In the genomic region with DNA sequence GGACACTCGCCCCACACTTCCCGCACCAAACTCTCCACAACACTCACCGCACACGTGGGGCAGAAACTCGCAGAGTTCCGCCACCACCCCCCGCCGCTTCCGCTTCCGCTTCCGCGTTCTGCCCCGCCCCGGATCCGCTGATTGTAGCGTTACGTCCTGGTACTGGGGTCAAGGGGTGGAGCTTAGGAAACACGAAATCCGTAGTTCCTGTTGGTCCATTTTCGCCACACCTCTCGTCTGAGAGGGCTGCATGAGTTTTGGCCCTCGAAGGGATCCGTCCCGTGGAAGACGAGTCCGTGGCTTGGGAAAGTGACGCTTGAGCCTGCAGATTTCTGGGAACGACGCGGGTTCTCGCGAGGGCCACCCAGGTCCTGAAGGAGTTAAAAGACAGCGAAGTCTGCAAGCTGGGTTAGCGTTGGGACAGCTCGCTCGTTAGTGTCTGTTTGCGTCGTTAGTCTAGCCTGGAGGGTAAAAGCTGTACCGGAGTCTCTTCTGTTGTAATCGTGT, we compare ENCODE assay signal across 8 mouse cellular contexts. TPM values are rescaled to one million over a fixed set of nuclear protein-coding genes. Genes with fewer than 3 reads are reported as not detected.
DNase-seq lines count a peak whose midpoint lies in the region; ATAC-seq and TF ChIP-seq lines count a peak whose summit lies in the region.

A gene (minus strand): TSS at position 81 of the 507 bp plus-strand sequence.

- H3K27me3 ChIP-seq in C2C12 (ENCODE audit: control insufficient read depth, insufficient read depth, insufficient read length), result no peaks in the 10 kb centered on the region
- no peaks in the 10 kb centered on the region for H3K27me3 ChIP-seq in erythroblast, embryonic 14.5 days (ENCODE audit: control insufficient read depth)
- no peaks in the 10 kb centered on the region for H3K27me3 ChIP-seq in heart, embryonic 11.5 days (ENCODE audit: control insufficient read depth, insufficient read depth, low read length)
- no peaks in the 10 kb centered on the region for H3K27me3 ChIP-seq in kidney, embryonic 16.5 days (ENCODE audit: insufficient read depth, low read length)
- no peaks in the 10 kb centered on the region for H3K27me3 ChIP-seq in liver, adult 2 months (ENCODE audit: control insufficient read depth, insufficient read depth, low read length)
- H3K27me3 ChIP-seq in myocyte (ENCODE audit: control insufficient read depth, insufficient read depth, insufficient read length), result no peaks in the 10 kb centered on the region
- no peaks in the 10 kb centered on the region for H3K27me3 ChIP-seq in splenic B cell, adult 2 months (ENCODE audit: control insufficient read depth, insufficient read depth, low read length, poor library complexity, severe bottlenecking)

- no peak for TF ChIP-seq CTCF in C2C12 (IDR thresholded peaks at IDR 0.05; ENCODE audit: control insufficient read depth, insufficient read depth, insufficient read length)
- TF ChIP-seq CTCF in brain, embryonic 14.5 days (IDR thresholded peaks at IDR 0.05; ENCODE audit: borderline replicate concordance, extremely low read depth, insufficient read depth, insufficient read length), result no peak
- no peak for TF ChIP-seq CTCF in liver, adult 2 months (IDR thresholded peaks at IDR 0.05; ENCODE audit: low read depth, low read length)

- TF ChIP-seq POLR2A in brain, embryonic 14.5 days (IDR thresholded peaks at IDR 0.05; ENCODE audit: borderline replicate concordance, extremely low read depth, insufficient read depth, insufficient read length, poor library complexity, severe bottlenecking), result peak; percentile 76; the same call in 1 of the 2 replicates
- TF ChIP-seq POLR2A in liver, adult 2 months (IDR thresholded peaks at IDR 0.05; ENCODE audit: extremely low read depth, insufficient read depth, low read length), result peak; percentile 90; the same call in 1 of the 2 replicates
- peak; percentile 90 for TF ChIP-seq POLR2A in myocyte (IDR thresholded peaks at IDR 0.05; ENCODE audit: insufficient read length, low read depth)

- H3K4me3 ChIP-seq in C2C12 (ENCODE audit: insufficient read depth, poor library complexity, severe bottlenecking), result peak within 1 kb of the TSS; percentile 87
- H3K4me3 ChIP-seq in erythroblast, embryonic 14.5 days (replicated peaks), result peak within 1 kb of the TSS; percentile 94
- peak within 1 kb of the TSS; percentile 95 for H3K4me3 ChIP-seq in heart, embryonic 11.5 days (ENCODE audit: low read depth, low read length)
- H3K4me3 ChIP-seq in kidney, embryonic 16.5 days (ENCODE audit: low read length), result peak within 1 kb of the TSS; percentile 68
- peak within 1 kb of the TSS; percentile 69 for H3K4me3 ChIP-seq in liver, adult 2 months (ENCODE audit: insufficient read depth, low read depth, low read length)
- H3K4me3 ChIP-seq in myocyte, result peak within 1 kb of the TSS; percentile 88

- peaks cover 44% of the 10 kb centered on the region for H3K79me2 ChIP-seq in C2C12 (ENCODE audit: control insufficient read depth, insufficient read depth)
- H3K79me2 ChIP-seq in liver, adult 2 months (ENCODE audit: control insufficient read depth, insufficient read depth, low read length), result no peaks in the 10 kb centered on the region; the same call in 1 of the 2 replicates
- peaks cover 24% of the 10 kb centered on the region for H3K79me2 ChIP-seq in myocyte (ENCODE audit: control insufficient read depth, insufficient read depth)

- peaks cover 31% of the 10 kb centered on the region for H3K4me1 ChIP-seq in erythroblast, embryonic 14.5 days (ENCODE audit: control insufficient read depth)
- H3K4me1 ChIP-seq in heart, embryonic 11.5 days (ENCODE audit: control insufficient read depth, insufficient read depth, low read length), result peaks cover 10% of the 10 kb centered on the region
- peaks cover 21% of the 10 kb centered on the region for H3K4me1 ChIP-seq in kidney, embryonic 16.5 days (ENCODE audit: insufficient read depth, low read length)
- H3K4me1 ChIP-seq in liver, adult 2 months (ENCODE audit: control insufficient read depth, insufficient read depth, low read length), result peaks cover 6% of the 10 kb centered on the region

- peak; percentile 96 for ATAC-seq in heart, embryonic 11.5 days (replicated peaks; ENCODE audit: insufficient number of reproducible peaks, low FRiP score, low TSS enrichment)
- peak; percentile 98 for ATAC-seq in kidney, embryonic 16.5 days (ENCODE audit: low FRiP score, low TSS enrichment)

- H3K27ac ChIP-seq in heart, embryonic 11.5 days (ENCODE audit: low read depth, low read length), result peak within 1 kb of the TSS; percentile 91
- H3K27ac ChIP-seq in kidney, embryonic 16.5 days (ENCODE audit: low read length), result peak within 1 kb of the TSS; percentile 91
- peak within 1 kb of the TSS; percentile 57 for H3K27ac ChIP-seq in liver, adult 2 months (replicated peaks; ENCODE audit: insufficient read depth, low read depth, low read length)

- H3K9me3 ChIP-seq in erythroblast, embryonic 14.5 days (ENCODE audit: control insufficient read depth, low read length), result no peaks in the 10 kb centered on the region
- no peaks in the 10 kb centered on the region for H3K9me3 ChIP-seq in heart, embryonic 11.5 days (replicated peaks; ENCODE audit: control insufficient read depth, low read length)
- H3K9me3 ChIP-seq in kidney, embryonic 16.5 days (ENCODE audit: low read length), result no peaks in the 10 kb centered on the region

- H3K4me2 ChIP-seq in heart, embryonic 11.5 days, result peak within 1 kb of the TSS; percentile 93
- H3K4me2 ChIP-seq in kidney, embryonic 16.5 days (replicated peaks; ENCODE audit: low read depth, low read length), result peak within 1 kb of the TSS; percentile 81
- H3K4me2 ChIP-seq in myocyte (ENCODE audit: low read depth), result peak within 1 kb of the TSS; percentile 94

- H3K9ac ChIP-seq in heart, embryonic 11.5 days (ENCODE audit: low read depth, low read length), result peak within 1 kb of the TSS; percentile 91
- peak within 1 kb of the TSS; percentile 82 for H3K9ac ChIP-seq in kidney, embryonic 16.5 days (replicated peaks; ENCODE audit: low read length)
- peak within 1 kb of the TSS; percentile 72 for H3K9ac ChIP-seq in liver, adult 2 months (ENCODE audit: low read depth, low read length)

- peaks cover 27% of the 10 kb centered on the region for H3K79me3 ChIP-seq in C2C12 (ENCODE audit: low read depth)

- H3K36me3 ChIP-seq in C2C12 (ENCODE audit: control insufficient read depth, insufficient read depth), result peaks cover 25% of the 10 kb centered on the region
- peaks cover 14% of the 10 kb centered on the region for H3K36me3 ChIP-seq in erythroblast, embryonic 14.5 days (ENCODE audit: control insufficient read depth)
- no peaks in the 10 kb centered on the region; the same call in 1 of the 2 replicates for H3K36me3 ChIP-seq in heart, embryonic 11.5 days (ENCODE audit: control insufficient read depth, insufficient read depth, low read length)
- peaks cover 13% of the 10 kb centered on the region for H3K36me3 ChIP-seq in kidney, embryonic 16.5 days (ENCODE audit: insufficient read depth, low read length)
- peaks cover 11% of the 10 kb centered on the region for H3K36me3 ChIP-seq in liver, adult 2 months (ENCODE audit: control insufficient read depth, insufficient read depth, low read length)
- H3K36me3 ChIP-seq in myocyte (ENCODE audit: control insufficient read depth, insufficient read depth), result peaks cover 15% of the 10 kb centered on the region
- H3K36me3 ChIP-seq in splenic B cell, adult 2 months (ENCODE audit: control insufficient read depth, insufficient read depth, low read length, poor library complexity, severe bottlenecking), result peaks cover 3% of the 10 kb centered on the region; the same call in 1 of the 2 replicates

- peak within 1 kb of the TSS; percentile 75 for H3ac ChIP-seq in C2C12 (ENCODE audit: control insufficient read depth, insufficient read length, low read depth)
- peak within 1 kb of the TSS; percentile 57 for H3ac ChIP-seq in myocyte (ENCODE audit: control insufficient read depth, insufficient read length)

- under 1% methylated on average over 40 of the region's 40 CpGs for WGBS in heart, embryonic 11.5 days (ENCODE audit: insufficient replicate concordance)
- 0% methylated on average over 40 of the region's 40 CpGs for WGBS in kidney, embryonic 16.5 days
- WGBS in liver, adult 2 months, result under 1% methylated on average over 40 of the region's 40 CpGs

- DNase-seq in brain, embryonic 14.5 days (ENCODE audit: low read depth), result peak; percentile 100
- DNase-seq in liver, adult 2 months (ENCODE audit: extremely low read depth, low read depth, low spot score), result peak; percentile 99
- DNase-seq in splenic B cell, adult 2 months (ENCODE audit: low read depth, low spot score), result peak; percentile 97

TF ChIP-seq in C2C12, 6 proteins besides CTCF, POLR2A, EP300 and RAD21:
- no peak for TF ChIP-seq MYOD1 (IDR thresholded peaks at IDR 0.05; ENCODE audit: control insufficient read depth, insufficient read length, low read depth)
- TF ChIP-seq CEBPB (IDR thresholded peaks at IDR 0.05; ENCODE audit: low read depth), result no peak
- no peak for TF ChIP-seq MYOG (IDR thresholded peaks at IDR 0.05; ENCODE audit: control insufficient read depth, extremely low read depth, insufficient read length)
- TF ChIP-seq USF1 (IDR thresholded peaks at IDR 0.05; ENCODE audit: low read depth), result peak; percentile 8
- TF ChIP-seq MAX (IDR thresholded peaks at IDR 0.05), result peak; percentile 87
TF ChIP-seq in C2C12: peak in this region for 2.

TF ChIP-seq in myocyte, 11 proteins besides CTCF, POLR2A, EP300 and RAD21:
- TF ChIP-seq SRF (IDR thresholded peaks at IDR 0.05; ENCODE audit: control insufficient read depth, insufficient read length, low read depth), result peak; percentile 59
- TF ChIP-seq MYOG (IDR thresholded peaks at IDR 0.05; ENCODE audit: control insufficient read depth in 1 of 3, insufficient read depth in 1 of 3, insufficient read length in 2 of 3, low read depth in 2 of 3), result no peak
- TF ChIP-seq POLR2AphosphoS2 (IDR thresholded peaks at IDR 0.05; ENCODE audit: insufficient read length, low read depth), result peak; percentile 90

RNA-seq across cellular contexts. Expression of the gene that starts here (rescaled TPM):
- polyA plus RNA-seq in C2C12 (2012; fragmentation: generic; extraction: Trizol), result 55.0 TPM
- 27.6 and 33.1 TPM in 2 replicates for polyA plus RNA-seq in brain, embryonic 14.5 days (2012; rRNA removed)
- polyA plus RNA-seq in erythroblast, embryonic 14.5 days (2012), result 1.5 and 1.9 TPM in 2 replicates
- polyA plus RNA-seq in heart, embryonic 11.5 days (2014; fragmentation: Nextera tagmentation; extraction: Ambion mirVana), result 65.1 and 66.5 TPM in 2 replicates
- polyA plus RNA-seq in kidney, embryonic 16.5 days (2015; fragmentation: Nextera tagmentation; extraction: Ambion mirVana), result 77.2 and 79.5 TPM in 2 replicates
- 14.3 TPM in 2 replicates for total RNA-seq in liver, adult 2 months (2014; rRNA removed)
- 12.3 and 13.2 TPM in 2 replicates for polyA plus RNA-seq in liver, adult 2 months (2012; rRNA removed)
- polyA plus RNA-seq in myocyte (2012; fragmentation: generic; extraction: Trizol), result 28.8 TPM

Comparison
In these comparisons a context has a peak if more than half of its experiments do, and no peak if none do; other contexts are left out.
1. Peak in every context shown above with its lines: DNase-seq, ATAC-seq, H3K4me3 ChIP-seq and H3K27ac ChIP-seq.